Mouse (Mus musculus): ENCODE results near the gene Armcx3. TPM values are rescaled to one million over a fixed set of nuclear protein-coding genes. Genes with fewer than 3 reads are reported as not detected.

Gene Armcx3
- total and polyA plus RNA-seq, 3 experiments = 2.4 to 31.2 (median 31.1) TPM

DNA sequence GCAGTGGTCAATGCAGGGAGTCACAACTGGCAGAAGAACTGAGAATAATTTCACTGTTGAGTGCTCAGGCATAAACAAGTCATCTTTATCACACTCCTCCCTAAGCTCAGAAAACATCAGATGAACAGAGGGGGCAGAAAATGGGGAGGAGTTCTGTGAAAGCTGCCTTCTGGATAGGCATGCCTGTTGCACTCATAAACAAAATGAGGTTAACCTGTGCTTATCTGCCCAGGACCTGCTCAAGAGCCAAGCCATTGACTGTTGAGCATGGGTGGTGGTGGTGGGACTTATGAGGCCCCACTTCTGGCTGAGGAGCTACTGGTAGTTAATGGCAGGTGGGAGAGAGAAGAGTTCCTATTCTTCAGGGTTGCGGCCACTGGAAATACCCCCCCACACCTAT is 18.6 kb upstream of the Armcx3 start:
- TF ChIP-seq CTCF (IDR thresholded peaks at IDR 0.05; ENCODE audit: low read depth, low read length) = no peak
- H3K4me1 ChIP-seq (ENCODE audit: insufficient read depth, low read depth, low read length) = no peaks in the 10 kb centered on the region; the same call in 1 of the 2 replicates
- no peaks in the 10 kb centered on the region for H3K27me3 ChIP-seq (ENCODE audit: insufficient read depth, low read length)
- no peaks in the 10 kb centered on the region for H3K9me3 ChIP-seq (replicated peaks)
- no peaks in the 10 kb centered on the region for H3K36me3 ChIP-seq (replicated peaks)
- H3K4me3 ChIP-seq (ENCODE audit: low read depth, low read length) = no peak overlapping the region
- DNase-seq (ENCODE audit: low spot score) (no peak), ATAC-seq (ENCODE audit: extremely low read depth, insufficient number of reproducible peaks, low FRiP score, poor library complexity, severe bottlenecking) (no peak)

DNA sequence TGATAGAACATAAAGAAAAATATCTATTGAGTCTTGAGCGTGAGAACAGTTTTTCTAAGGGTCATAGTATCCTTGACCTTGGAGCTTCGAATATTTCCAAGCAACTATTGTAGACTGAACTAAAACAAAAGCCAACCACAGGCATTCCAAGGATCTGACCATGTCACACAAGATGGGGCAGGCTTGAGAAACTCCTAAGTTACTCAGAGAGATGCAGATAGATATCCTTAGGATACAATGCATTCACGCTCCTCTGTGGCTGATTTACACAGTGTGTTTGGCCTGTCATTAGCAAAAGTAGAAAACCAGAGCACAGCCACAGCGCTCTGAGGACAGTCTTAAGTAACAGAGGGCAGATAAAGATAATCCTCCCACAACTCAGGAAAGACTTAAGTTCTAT is 17.2 kb upstream of the Armcx3 start:
- no peaks in the 10 kb centered on the region for H3K9me3 ChIP-seq (replicated peaks)
- H3K4me3 ChIP-seq (ENCODE audit: low read depth, low read length) = no peak overlapping the region
- DNase-seq (ENCODE audit: low spot score) (no peak), ATAC-seq (ENCODE audit: extremely low read depth, insufficient number of reproducible peaks, low FRiP score, poor library complexity, severe bottlenecking) (no peak)
- no peaks in the 10 kb centered on the region for H3K36me3 ChIP-seq (replicated peaks)
- no peaks in the 10 kb centered on the region; the same call in 1 of the 2 replicates for H3K4me1 ChIP-seq (ENCODE audit: insufficient read depth, low read depth, low read length)
- H3K27me3 ChIP-seq (ENCODE audit: insufficient read depth, low read length) = no peaks in the 10 kb centered on the region
- TF ChIP-seq CTCF (IDR thresholded peaks at IDR 0.05; ENCODE audit: low read depth, low read length) (no peak), GATA1 (IDR thresholded peaks at IDR 0.05; ENCODE audit: borderline replicate concordance, low read length) (no peak), GATA2 (IDR thresholded peaks at IDR 0.05; ENCODE audit: borderline replicate concordance, low read depth, low read length) (no peak), TAL1 (conservative IDR thresholded peaks at IDR 0.05; ENCODE audit: low read depth, low read length) (no peak), POLR2AphosphoS5 (IDR thresholded peaks at IDR 0.05; ENCODE audit: insufficient replicate concordance, low read depth, low read length) (no peak)

DNA sequence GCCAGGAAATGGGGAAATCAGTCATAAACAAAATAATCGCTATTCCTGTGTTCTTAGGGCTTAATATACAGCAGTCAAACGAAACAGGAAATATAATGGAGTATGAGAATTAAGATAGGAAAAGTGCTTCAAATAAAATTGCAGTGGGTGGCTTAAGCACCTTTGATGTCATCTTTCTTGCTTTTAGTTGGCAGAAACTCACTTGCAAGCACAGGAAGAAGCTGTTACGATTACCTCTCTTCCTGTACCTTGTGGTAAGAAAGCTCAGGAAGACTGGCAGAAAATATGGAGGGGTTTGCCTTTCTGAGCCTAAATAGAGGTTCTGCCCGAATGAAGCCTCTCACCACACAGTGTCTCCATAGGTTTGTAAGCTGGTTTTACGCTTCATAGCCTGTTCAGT is 14.5 kb upstream of the Armcx3 start:
- H3K9me3 ChIP-seq (replicated peaks) = no peaks in the 10 kb centered on the region
- ATAC-seq (ENCODE audit: extremely low read depth, insufficient number of reproducible peaks, low FRiP score, poor library complexity, severe bottlenecking) (no peak), DNase-seq (ENCODE audit: low spot score) (no peak)
- no peak for TF ChIP-seq CTCF (IDR thresholded peaks at IDR 0.05; ENCODE audit: low read depth, low read length)
- TF ChIP-seq POLR2AphosphoS5 (IDR thresholded peaks at IDR 0.05; ENCODE audit: insufficient replicate concordance, low read depth, low read length) = no peak
- TF ChIP-seq TAL1 (conservative IDR thresholded peaks at IDR 0.05; ENCODE audit: low read depth, low read length) = no peak
- no peaks in the 10 kb centered on the region for H3K36me3 ChIP-seq (replicated peaks)
- H3K4me3 ChIP-seq (ENCODE audit: low read depth, low read length) = no peak overlapping the region
- H3K27me3 ChIP-seq (ENCODE audit: insufficient read depth, low read length) = no peaks in the 10 kb centered on the region
- H3K4me1 ChIP-seq (ENCODE audit: insufficient read depth, low read depth, low read length) = no peaks in the 10 kb centered on the region; the same call in 1 of the 2 replicates

DNA sequence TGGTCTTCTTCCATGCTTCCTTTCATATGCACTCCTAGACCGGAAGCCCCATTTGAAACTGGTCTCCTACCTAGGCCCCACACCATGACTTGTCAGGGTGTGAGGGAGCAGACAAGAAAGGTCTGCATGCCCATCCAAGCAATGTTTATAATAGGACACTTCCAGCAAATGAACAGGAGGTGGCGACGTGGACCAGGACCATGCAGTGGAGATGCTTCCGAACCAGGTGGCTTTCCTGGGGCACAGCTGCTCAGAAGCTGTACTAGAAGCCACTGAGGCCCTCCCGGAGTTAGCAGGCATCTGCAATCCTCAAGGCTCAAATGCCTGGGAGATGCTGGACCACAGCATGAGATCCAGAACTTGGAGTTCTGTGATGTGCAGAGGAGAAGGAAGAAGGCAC is 9.9 kb upstream of the Armcx3 start:
- ATAC-seq (ENCODE audit: extremely low read depth, insufficient number of reproducible peaks, low FRiP score, poor library complexity, severe bottlenecking) (no peak), DNase-seq (ENCODE audit: low spot score) (no peak)
- H3K36me3 ChIP-seq (replicated peaks) = no peaks in the 10 kb centered on the region
- H3K9me3 ChIP-seq (replicated peaks) = no peaks in the 10 kb centered on the region
- no peak overlapping the region for H3K4me3 ChIP-seq (ENCODE audit: low read depth, low read length)
- 0 out of 2 replicates have a peak, but pooled peaks cover 5% of the 10 kb centered on the region for H3K27me3 ChIP-seq (ENCODE audit: insufficient read depth, low read length)
- TF ChIP-seq CTCF (IDR thresholded peaks at IDR 0.05; ENCODE audit: low read depth, low read length) = no peak; the same call in 1 of the 2 replicates
- no peak for TF ChIP-seq GATA1 (IDR thresholded peaks at IDR 0.05; ENCODE audit: borderline replicate concordance, low read length)
- H3K4me1 ChIP-seq (ENCODE audit: insufficient read depth, low read depth, low read length) = no peaks in the 10 kb centered on the region

DNA sequence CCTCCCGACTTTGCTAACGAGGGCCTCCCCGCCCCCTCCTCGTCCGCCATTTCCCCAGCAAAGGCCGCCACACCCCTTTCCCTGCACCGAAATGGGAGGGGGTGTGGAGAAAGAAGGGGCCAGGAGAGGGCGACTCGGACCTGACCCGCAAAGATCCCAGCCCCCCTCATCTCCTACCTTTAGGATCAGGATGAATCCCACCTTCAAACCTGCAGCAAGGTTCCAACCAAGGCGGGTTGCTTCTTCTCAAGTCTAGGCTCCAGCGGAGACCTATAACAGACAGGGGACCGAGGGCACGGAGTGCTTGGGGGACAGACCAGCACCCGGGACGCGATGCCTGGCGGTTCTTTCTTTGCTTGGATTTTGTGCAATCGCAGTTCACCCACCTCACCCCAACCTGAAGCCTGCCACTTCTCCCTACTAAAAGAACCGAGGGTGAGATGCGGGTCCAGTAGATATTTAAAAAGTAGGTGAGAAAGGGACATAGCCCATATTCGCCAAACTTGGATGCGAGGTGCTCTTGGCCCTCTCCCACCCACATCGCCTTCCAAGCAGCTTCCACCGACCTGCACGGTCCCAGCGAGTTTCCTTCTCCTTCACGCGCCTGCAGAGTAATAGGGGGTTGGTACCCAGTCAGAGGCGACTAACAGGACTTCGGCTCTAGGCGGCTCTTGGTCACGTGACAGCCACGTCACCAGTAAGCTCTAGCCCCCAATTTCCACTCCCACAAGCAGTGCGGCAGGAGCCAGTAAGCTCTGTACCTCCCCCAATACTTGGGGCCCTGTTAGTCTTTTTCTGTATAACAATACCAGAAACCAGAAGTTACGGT is 5.4 kb upstream of the Armcx3 start, which contains the start of gene Armcx6:
TSS of gene Armcx6 (minus strand) at position 654 of the 829 bp plus-strand sequence.
- Histone ChIP-seq H3K4me1 (ENCODE audit: insufficient read depth, low read depth, low read length) (no peaks in the 10 kb centered on the region), H3K27me3 (ENCODE audit: insufficient read depth, low read length) (0 out of 2 replicates have a peak, but pooled peaks cover 5% of the 10 kb centered on the region), H3K4me3 (ENCODE audit: low read depth, low read length) (peak within 1 kb of the TSS; percentile 64), H3K9me3 (replicated peaks) (no peaks in the 10 kb centered on the region), H3K36me3 (replicated peaks) (no peaks in the 10 kb centered on the region)
- TF ChIP-seq TAL1 (conservative IDR thresholded peaks at IDR 0.05; ENCODE audit: low read depth, low read length) = no peak
- TF ChIP-seq CTCF (IDR thresholded peaks at IDR 0.05; ENCODE audit: low read depth, low read length) = no peak
- no peak for TF ChIP-seq GATA2 (IDR thresholded peaks at IDR 0.05; ENCODE audit: borderline replicate concordance, low read depth, low read length)
- TF ChIP-seq POLR2AphosphoS5 (IDR thresholded peaks at IDR 0.05; ENCODE audit: insufficient replicate concordance, low read depth, low read length) = no peak
- no peak for TF ChIP-seq GATA1 (IDR thresholded peaks at IDR 0.05; ENCODE audit: borderline replicate concordance, low read length)
- peak; percentile 91 for ATAC-seq (ENCODE audit: extremely low read depth, insufficient number of reproducible peaks, low FRiP score, poor library complexity, severe bottlenecking)
- DNase-seq (ENCODE audit: low spot score) = no peak

DNA sequence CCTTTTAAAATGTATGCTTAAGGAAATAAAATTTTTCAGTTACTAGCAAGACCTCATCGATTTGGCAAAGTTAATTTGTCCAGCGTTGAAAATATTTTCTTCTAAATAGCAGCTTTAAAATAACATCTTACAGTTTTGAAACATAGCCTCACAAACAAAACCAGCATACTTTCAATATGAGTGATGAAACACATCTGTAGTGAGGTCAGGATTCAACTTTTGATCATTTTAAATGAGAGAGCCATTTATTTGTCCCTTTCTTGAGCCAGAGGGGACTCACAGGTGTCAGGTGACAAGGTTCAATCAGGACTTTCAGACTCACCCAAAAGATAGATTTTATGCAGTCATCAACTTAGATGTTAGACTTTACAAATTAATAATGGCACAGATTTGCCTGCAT is 4.5 kb upstream of the Armcx3 start:
- no peak for ATAC-seq (ENCODE audit: extremely low read depth, insufficient number of reproducible peaks, low FRiP score, poor library complexity, severe bottlenecking)

More for the DNA sequence above, 4.5 kb upstream of the Armcx3 start:
- no peak for DNase-seq (ENCODE audit: low spot score)
- Histone ChIP-seq H3K27me3 (ENCODE audit: insufficient read depth, low read length) (0 out of 2 replicates have a peak, but pooled peaks cover 5% of the 10 kb centered on the region), H3K9me3 (replicated peaks) (no peaks in the 10 kb centered on the region), H3K4me3 (ENCODE audit: low read depth, low read length) (no peak overlapping the region), H3K36me3 (replicated peaks) (no peaks in the 10 kb centered on the region), H3K4me1 (ENCODE audit: insufficient read depth, low read depth, low read length) (no peaks in the 10 kb centered on the region)
- TF ChIP-seq TAL1 (conservative IDR thresholded peaks at IDR 0.05; ENCODE audit: low read depth, low read length) = no peak
- no peak for TF ChIP-seq GATA2 (IDR thresholded peaks at IDR 0.05; ENCODE audit: borderline replicate concordance, low read depth, low read length)
- TF ChIP-seq GATA1 (IDR thresholded peaks at IDR 0.05; ENCODE audit: borderline replicate concordance, low read length) = no peak
- no peak for TF ChIP-seq CTCF (IDR thresholded peaks at IDR 0.05; ENCODE audit: low read depth, low read length)
- no peak for TF ChIP-seq POLR2AphosphoS5 (IDR thresholded peaks at IDR 0.05; ENCODE audit: insufficient replicate concordance, low read depth, low read length)
